Mouse (Mus musculus) embryonic fibroblast, embryonic 13.5 days (primary cell): ENCODE measurements at regions not wholly inside any gene's neighbourhood (a gene's known extent, or its start where the extent isn't known, plus 50 kb on each side); places are given as distances from the start of the nearest gene placed in this dataset.

ENCODE experiments used
- CTCF ChIP-seq: IDR thresholded peaks from 2 replicates; pipeline ENCODE4 v1.5.1; 2011; ENCODE audit warnings: mild to moderate bottlenecking, control low read depth, low read length, moderate library complexity, borderline replicate concordance; ENCODE audit not compliant: insufficient read depth
- POLR2A ChIP-seq: IDR thresholded peaks from 2 replicates; pipeline ENCODE4 v1.6.1; 2011; ENCODE audit warnings: low read depth, mild to moderate bottlenecking, control low read depth, low read length, moderate library complexity

DNA sequence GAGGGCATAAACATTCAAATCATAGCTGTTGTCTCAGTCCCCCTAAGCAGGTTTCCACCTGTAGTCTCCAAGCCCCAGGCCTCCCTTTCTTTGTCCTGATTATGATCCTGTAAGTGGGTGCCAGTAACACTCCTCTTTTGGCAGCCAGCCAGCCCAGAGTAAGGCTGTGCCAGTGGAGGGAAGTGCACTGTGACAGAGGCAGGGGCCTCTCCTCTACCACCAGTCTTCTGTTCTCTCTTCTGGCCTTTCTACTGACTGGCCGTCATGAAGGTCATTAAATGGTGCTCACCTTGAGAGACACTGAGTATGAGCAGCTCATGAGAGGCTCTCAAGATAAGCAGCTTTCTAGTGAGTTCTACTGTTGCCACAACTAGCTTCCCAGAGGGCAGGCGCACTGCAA lies 63.5 kb upstream of the Met start:
- TF ChIP-seq CTCF (no peak), POLR2A (no peak)
